Mouse (Mus musculus) cerebellum, adult 9-10 months (tissue): ENCODE data around the gene Kank1.
"Not testable (repeated sequence)": the region's sequence is repeated elsewhere in the genome, so short reads cannot be mapped to it uniquely, and the experiment has no call there.

Source experiments
- DNase-seq: peaks from one replicate; pipeline ENCODE4 v3.0.0; 2022

Kank1 gene

GRCm38 (mm10) chr19:25445842-25446241 is 209.1 kb downstream of the Kank1 start:
- no peak for DNase-seq

- DNase-seq: no peak
Measured at GRCm38 (mm10) chr19:25446683-25447082, 209.9 kb downstream of the Kank1 start.

GRCm38 (mm10) chr19:25447373-25447772 is 210.6 kb downstream of the Kank1 start:
- DNase-seq: no peak

GRCm38 (mm10) chr19:25450869-25451629 is 214.3 kb downstream of the Kank1 start:
- peak; percentile 8 for DNase-seq

- no peak for DNase-seq
Measured at GRCm38 (mm10) chr19:25453146-25453545, 216.4 kb downstream of the Kank1 start.

- no peak for DNase-seq
Measured at GRCm38 (mm10) chr19:25460760-25461159, 224.0 kb downstream of the Kank1 start.

GRCm38 (mm10) chr19:25461553-25462320 is 225.0 kb downstream of the Kank1 start:
- DNase-seq: no peak

GRCm38 (mm10) chr19:25475806-25476205 is 239.0 kb downstream of the Kank1 start:
- not testable (repeated sequence) for DNase-seq

- no peak for DNase-seq
Measured at GRCm38 (mm10) chr19:25479152-25479669, 242.4 kb downstream of the Kank1 start.

- no peak for DNase-seq
Measured at GRCm38 (mm10) chr19:25480820-25481219, 244.0 kb downstream of the Kank1 start.
